Mouse (Mus musculus) E14TG2a.4 (cell line): Measurements from ENCODE around the gene Acox2.

Experiments used
- H3K27me3 ChIP-seq: 2 replicates; pipeline ENCODE4 v1.6.1; 2014; ENCODE audit warnings: low read length, control low read depth; ENCODE audit not compliant: insufficient read depth
- H3K36me3 ChIP-seq: 2 replicates; pipeline ENCODE4 v1.6.1; 2014; ENCODE audit warnings: low read length, control low read depth; ENCODE audit not compliant: insufficient read depth
- H3K4me1 ChIP-seq: replicated peaks from 2 replicates; pipeline ENCODE4 v1.6.1; 2014; ENCODE audit warnings: low read depth, low read length, control low read depth
- H3K4me3 ChIP-seq: replicated peaks from 2 replicates; pipeline ENCODE4 v1.5.1; 2014; ENCODE audit warnings: mild to moderate bottlenecking, low read length
- H3K9me3 ChIP-seq: 2 replicates; pipeline ENCODE4 v1.6.1; 2014; ENCODE audit warnings: low read length, control low read depth
- CTCF ChIP-seq: conservative IDR thresholded peaks from 2 replicates; pipeline ENCODE4 v1.5.1; 2014; ENCODE audit warnings: low read length
- NANOG ChIP-seq: IDR thresholded peaks from 2 replicates; pipeline ENCODE4 v1.6.1; 2014; ENCODE audit warnings: borderline replicate concordance, low read length, mixed read lengths
- POU5F1 ChIP-seq: IDR thresholded peaks from 2 replicates; pipeline ENCODE4 v1.6.1; 2014; ENCODE audit warnings: low read length, borderline replicate concordance

Acox2 gene

DNA sequence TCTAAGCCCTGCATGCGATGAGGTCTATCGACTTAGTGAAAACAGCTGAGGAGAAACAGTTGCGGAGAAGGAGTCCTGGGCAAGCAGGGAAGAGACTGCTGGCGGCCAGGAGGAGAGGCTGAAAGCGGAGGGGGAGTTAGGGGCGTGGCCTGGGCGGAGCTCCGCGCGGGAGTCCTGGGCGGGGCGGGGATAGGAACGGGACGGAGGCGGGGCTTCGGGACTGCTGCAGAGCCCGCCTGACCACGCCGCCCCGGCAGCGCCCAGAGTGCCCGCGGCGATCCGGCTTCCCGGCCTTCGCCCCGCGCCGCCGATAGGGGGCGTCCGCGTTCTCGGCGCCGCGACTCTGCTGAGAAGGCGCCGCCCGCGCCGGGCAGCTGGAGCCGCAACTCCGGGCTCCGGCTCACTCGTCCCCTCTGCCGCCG lies 45.3 kb downstream of the Acox2 start, which contains the start of gene Kctd6:
TSS of gene Kctd6 (plus strand) at position 338 of the 422 bp plus-strand sequence.
- H3K27me3 ChIP-seq = no peaks in the 10 kb centered on the region
- peaks cover 49% of the 10 kb centered on the region for H3K4me1 ChIP-seq
- TF ChIP-seq POU5F1 (no peak), NANOG (no peak), CTCF (no peak)
- no peaks in the 10 kb centered on the region for H3K9me3 ChIP-seq
- no peaks in the 10 kb centered on the region for H3K36me3 ChIP-seq
- H3K4me3 ChIP-seq = peak within 1 kb of the TSS; percentile 93

DNA sequence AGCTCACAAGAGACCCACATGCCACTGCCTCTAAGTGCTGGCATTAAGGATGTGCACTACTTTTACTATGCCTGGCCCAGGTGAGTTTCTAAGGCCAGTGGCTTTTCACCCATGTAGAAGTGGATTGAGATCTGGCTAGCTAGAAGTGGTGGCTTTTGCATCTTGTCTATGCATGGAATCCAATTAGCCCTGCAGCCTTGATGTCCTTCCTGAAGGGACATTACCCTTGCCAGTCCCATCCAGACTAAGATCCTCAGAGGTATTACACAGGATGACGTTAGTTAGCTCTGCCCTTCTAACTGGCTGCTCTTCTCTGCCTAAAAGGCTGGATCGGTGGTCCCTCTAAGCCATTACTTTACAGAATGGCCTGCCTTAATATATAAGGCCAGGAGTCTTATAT lies 46.2 kb downstream of the Acox2 start:
- TF ChIP-seq CTCF (no peak), NANOG (no peak), POU5F1 (no peak)
- Histone ChIP-seq H3K9me3 (no peaks in the 10 kb centered on the region), H3K4me3 (no peak overlapping the region), H3K4me1 (peaks cover 50% of the 10 kb centered on the region), H3K27me3 (no peaks in the 10 kb centered on the region), H3K36me3 (no peaks in the 10 kb centered on the region)

DNA sequence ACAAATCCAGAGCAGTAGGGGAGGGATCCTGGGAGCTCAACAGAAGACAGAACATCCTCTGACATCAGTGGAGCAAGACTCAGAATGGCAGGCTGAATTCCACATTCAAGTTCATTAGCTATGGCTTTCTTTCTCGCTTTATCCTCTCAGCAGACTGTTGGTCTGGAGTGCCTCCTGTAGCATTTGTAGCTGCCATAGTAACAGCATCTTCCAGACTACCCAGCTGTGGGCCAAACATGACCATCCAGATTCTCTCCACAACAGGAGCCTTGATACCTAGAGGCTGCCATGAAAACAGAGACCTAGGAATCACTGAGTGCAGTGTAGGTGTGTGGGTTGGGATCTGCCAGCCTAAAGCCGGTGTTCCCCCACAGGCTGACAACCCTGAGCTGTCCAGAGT lies 49.3 kb downstream of the Acox2 start:
- Histone ChIP-seq H3K9me3 (no peaks in the 10 kb centered on the region), H3K4me3 (no peak overlapping the region), H3K36me3 (no peaks in the 10 kb centered on the region), H3K4me1 (peaks cover 41% of the 10 kb centered on the region), H3K27me3 (no peaks in the 10 kb centered on the region)
- TF ChIP-seq POU5F1 (no peak), NANOG (no peak), CTCF (no peak)

DNA sequence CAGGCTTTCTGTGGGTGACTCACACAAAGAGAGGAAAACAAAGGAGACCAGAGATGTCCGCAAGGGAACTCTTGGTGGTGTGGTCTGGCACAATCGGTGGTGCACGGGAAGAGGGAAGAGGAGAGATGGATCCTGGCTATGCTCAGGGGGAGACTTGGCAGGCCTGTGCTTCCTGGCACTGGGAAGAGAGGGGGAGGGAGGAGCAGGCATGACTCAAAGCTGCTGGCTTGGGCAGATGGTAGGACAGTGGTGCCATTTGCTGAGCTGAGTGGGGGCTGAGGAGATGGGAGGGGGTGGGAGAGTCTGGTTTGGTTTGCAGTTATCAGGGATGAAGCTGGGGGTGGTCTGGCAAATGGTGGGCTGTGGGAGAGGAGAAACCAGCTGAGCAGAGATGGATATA lies 50.3 kb downstream of the Acox2 start:
- no peak for TF ChIP-seq CTCF
- no peak for TF ChIP-seq POU5F1
- no peak for TF ChIP-seq NANOG
- no peaks in the 10 kb centered on the region for H3K27me3 ChIP-seq
- no peak overlapping the region for H3K4me3 ChIP-seq
- H3K36me3 ChIP-seq = no peaks in the 10 kb centered on the region
- H3K4me1 ChIP-seq = peaks cover 37% of the 10 kb centered on the region
- H3K9me3 ChIP-seq = no peaks in the 10 kb centered on the region

DNA sequence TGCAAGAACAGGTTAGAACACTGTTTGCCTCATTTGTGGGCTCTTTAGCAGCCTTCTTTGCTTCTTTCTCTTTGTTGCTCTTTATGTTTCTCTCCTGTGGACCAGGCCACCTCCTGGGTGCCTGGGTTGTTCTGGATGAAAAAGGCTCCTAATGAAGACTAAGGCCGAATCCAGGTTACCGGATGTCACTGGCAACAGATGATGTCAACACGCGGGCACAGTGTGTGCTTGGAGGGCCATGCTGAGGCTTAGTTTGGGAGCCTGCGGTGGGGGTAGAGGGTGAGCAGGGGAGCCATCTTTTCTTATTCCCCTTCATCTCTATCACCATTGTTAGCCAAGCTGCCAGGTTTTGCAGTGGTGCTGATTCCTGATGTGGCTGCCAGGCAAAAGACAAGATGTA lies 51.6 kb downstream of the Acox2 start:
- Histone ChIP-seq H3K4me1 (peaks cover 33% of the 10 kb centered on the region), H3K36me3 (no peaks in the 10 kb centered on the region), H3K27me3 (no peaks in the 10 kb centered on the region), H3K9me3 (no peaks in the 10 kb centered on the region), H3K4me3 (no peak overlapping the region)
- TF ChIP-seq POU5F1 = no peak
- TF ChIP-seq NANOG = no peak
- no peak for TF ChIP-seq CTCF

DNA sequence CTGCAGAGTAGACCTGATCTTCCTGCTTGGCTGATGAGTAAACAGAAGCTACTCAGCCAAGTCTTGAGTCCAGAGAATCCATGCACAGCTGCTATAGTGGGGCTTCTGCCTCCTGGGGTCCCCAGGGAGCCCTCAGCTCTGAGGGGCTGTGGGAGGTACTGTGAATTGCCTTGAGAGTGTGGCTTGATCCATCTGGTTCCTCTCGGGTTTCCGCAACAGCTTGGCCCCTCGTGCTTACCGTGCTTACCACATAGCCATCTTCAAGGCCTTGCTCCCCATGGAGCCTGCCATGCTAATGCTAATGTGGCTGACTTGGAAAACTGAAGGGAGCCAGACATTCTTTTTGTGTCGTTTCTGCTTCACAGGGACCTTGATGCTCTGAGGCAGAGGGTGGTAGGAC lies 52.0 kb downstream of the Acox2 start:
- Histone ChIP-seq H3K27me3 (no peaks in the 10 kb centered on the region), H3K4me1 (peaks cover 33% of the 10 kb centered on the region), H3K4me3 (no peak overlapping the region), H3K9me3 (no peaks in the 10 kb centered on the region), H3K36me3 (no peaks in the 10 kb centered on the region)
- peak; percentile 60; the same call in 1 of the 2 replicates for TF ChIP-seq NANOG
- TF ChIP-seq CTCF = no peak
- TF ChIP-seq POU5F1 = no peak

DNA sequence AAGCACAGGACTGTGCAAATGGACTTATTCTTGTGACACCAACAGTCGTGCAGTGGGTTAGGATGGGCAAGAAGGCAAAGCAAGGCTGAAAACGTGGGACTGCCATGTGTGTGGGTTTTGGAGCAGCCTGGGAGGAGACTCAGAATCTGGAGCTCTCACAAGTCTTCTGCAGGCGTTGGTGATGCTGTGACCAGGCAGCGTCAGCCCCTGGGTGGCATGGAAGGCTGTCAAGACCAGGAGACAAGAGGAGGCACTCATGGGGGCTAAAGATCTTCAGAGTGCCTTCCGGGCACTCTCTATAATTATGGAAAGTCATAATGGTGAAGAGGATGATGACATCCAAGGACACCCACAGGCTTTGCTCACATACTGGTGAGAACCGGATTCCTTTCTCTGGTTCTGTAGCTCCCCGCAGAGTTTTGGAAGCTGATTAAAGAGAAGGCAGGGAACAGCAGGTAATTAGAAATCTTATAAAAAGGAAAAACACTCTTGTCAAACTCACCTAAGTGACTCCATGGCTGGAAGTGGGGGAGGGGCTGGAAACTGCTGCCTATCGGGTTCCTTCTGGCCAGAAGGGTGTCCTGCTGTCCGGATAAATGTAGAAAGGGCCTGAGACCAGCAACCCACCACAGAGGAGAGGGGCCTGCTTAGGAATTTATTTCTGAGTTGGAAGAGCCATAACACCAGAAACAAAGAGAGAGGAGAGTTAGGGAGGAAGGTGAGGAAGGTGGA lies 52.8 kb downstream of the Acox2 start:
- TF ChIP-seq CTCF (no peak), POU5F1 (no peak), NANOG (no peak)
- Histone ChIP-seq H3K27me3 (no peaks in the 10 kb centered on the region), H3K4me1 (peaks cover 37% of the 10 kb centered on the region), H3K4me3 (no peak overlapping the region), H3K36me3 (no peaks in the 10 kb centered on the region), H3K9me3 (no peaks in the 10 kb centered on the region)

DNA sequence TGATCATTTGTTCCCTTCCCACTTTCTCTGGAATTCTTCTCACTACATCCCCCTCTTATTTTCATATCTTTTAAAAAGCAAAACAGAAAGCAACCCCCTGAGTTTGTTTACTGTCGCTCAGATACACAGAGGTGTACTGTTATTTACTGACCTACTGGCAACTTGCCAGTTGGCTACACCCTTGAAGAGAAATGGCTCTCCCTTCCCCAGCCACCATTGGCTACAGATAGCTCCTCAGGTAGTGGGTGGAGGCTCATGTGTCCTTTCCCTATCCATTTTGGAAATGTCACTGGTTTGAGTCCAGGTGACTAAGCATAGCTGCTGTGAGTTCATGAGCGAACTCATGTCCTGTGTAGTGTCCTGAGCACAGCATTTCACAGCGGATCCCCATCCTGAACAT lies 57.4 kb downstream of the Acox2 start:
- peaks cover 14% of the 10 kb centered on the region for H3K4me1 ChIP-seq
- TF ChIP-seq POU5F1 = no peak
- no peaks in the 10 kb centered on the region for H3K9me3 ChIP-seq
- H3K36me3 ChIP-seq = no peaks in the 10 kb centered on the region
- H3K27me3 ChIP-seq = no peaks in the 10 kb centered on the region
- no peak overlapping the region for H3K4me3 ChIP-seq

DNA sequence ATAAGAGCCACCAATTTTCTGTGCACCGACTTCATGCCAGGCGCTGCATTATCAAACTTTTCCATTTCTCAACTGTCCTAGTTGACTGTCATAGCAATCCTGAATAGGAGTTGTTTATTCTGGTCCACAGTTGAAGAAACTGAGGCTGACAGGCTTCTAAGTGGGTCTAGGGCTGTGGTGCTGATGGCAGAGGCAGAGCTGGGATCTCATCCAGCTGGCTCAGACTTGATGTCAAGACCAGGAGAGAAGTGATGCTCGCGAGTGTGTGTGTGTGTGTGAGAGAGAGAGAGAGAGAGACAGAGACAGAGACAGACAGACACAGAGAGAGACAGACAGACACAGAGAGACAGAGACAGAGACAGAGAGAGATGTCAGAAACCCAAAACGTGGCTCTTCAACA lies 58.4 kb downstream of the Acox2 start:
- H3K4me3 ChIP-seq = no peak overlapping the region
- no peaks in the 10 kb centered on the region for H3K27me3 ChIP-seq
- peaks cover 4% of the 10 kb centered on the region for H3K4me1 ChIP-seq
- TF ChIP-seq NANOG (no peak), POU5F1 (no peak), CTCF (no peak)
- no peaks in the 10 kb centered on the region for H3K36me3 ChIP-seq
- no peaks in the 10 kb centered on the region for H3K9me3 ChIP-seq
